Mouse (Mus musculus): ENCODE measurements at regions not wholly inside any gene's neighbourhood (a gene's known extent, or its start where the extent isn't known, plus 50 kb on each side); places are given as distances from the start of the nearest gene placed in this dataset.
"Not testable (repeated sequence)": the region's sequence is repeated elsewhere in the genome, so short reads cannot be mapped to it uniquely, and the experiment has no call there.

GRCm38 (mm10) chr9:4061037-4061436 lies 248.2 kb downstream of the Aasdhppt start:
- intact Hi-C loops (cut with DNase I) = no loop called here
- no peak overlapping the region for H3K4me3 ChIP-seq
- TF ChIP-seq POLR2A (IDR thresholded peaks at IDR 0.05; ENCODE audit: insufficient read depth, low read depth, low read length) = no peak
- TF ChIP-seq EP300 (IDR thresholded peaks at IDR 0.05; ENCODE audit: insufficient read depth, low read depth, low read length) = no peak
- no peak for TF ChIP-seq CTCF (IDR thresholded peaks at IDR 0.05)
- no peak overlapping the region for H3K27ac ChIP-seq
- DNase-seq = no peak
- no peak overlapping the region for H3K9ac ChIP-seq (ENCODE audit: low read depth, low read length)
- H3K4me1 ChIP-seq (ENCODE audit: control insufficient read depth, insufficient read depth, low read length) = no peaks in the 10 kb centered on the region
- H3K36me3 ChIP-seq (ENCODE audit: control insufficient read depth, insufficient read depth, low read length) = no peaks in the 10 kb centered on the region
- no peaks in the 10 kb centered on the region for H3K27me3 ChIP-seq (ENCODE audit: control insufficient read depth, insufficient read depth, low read length)
- H3K79me2 ChIP-seq (replicated peaks; ENCODE audit: control insufficient read depth, insufficient read depth, low read length) = no peaks in the 10 kb centered on the region

GRCm38 (mm10) chr9:4048749-4049148 lies 260.5 kb downstream of the Aasdhppt start:
- H3K79me2 ChIP-seq (replicated peaks; ENCODE audit: control insufficient read depth, insufficient read depth, low read length) = no peaks in the 10 kb centered on the region
- no peaks in the 10 kb centered on the region for H3K4me1 ChIP-seq (ENCODE audit: control insufficient read depth, insufficient read depth, low read length)
- no peaks in the 10 kb centered on the region for H3K36me3 ChIP-seq (ENCODE audit: control insufficient read depth, insufficient read depth, low read length)
- TF ChIP-seq CTCF (IDR thresholded peaks at IDR 0.05) (no peak), POLR2A (IDR thresholded peaks at IDR 0.05; ENCODE audit: insufficient read depth, low read depth, low read length) (no peak), EP300 (IDR thresholded peaks at IDR 0.05; ENCODE audit: insufficient read depth, low read depth, low read length) (no peak)
- no peak overlapping the region for H3K4me3 ChIP-seq
- intact Hi-C loops (cut with DNase I) = no loop called here
- no peak overlapping the region for H3K9ac ChIP-seq (ENCODE audit: low read depth, low read length)
- H3K27me3 ChIP-seq (ENCODE audit: control insufficient read depth, insufficient read depth, low read length) = no peaks in the 10 kb centered on the region
- H3K27ac ChIP-seq = no peak overlapping the region
- DNase-seq = no peak

- DNase-seq = not testable (repeated sequence)
Observed at GRCm38 (mm10) chr9:4047654-4048053, 261.6 kb downstream of the Aasdhppt start.

GRCm38 (mm10) chr9:4040871-4041665 lies 268.2 kb downstream of the Aasdhppt start:
- Histone ChIP-seq H3K36me3 (ENCODE audit: control insufficient read depth, insufficient read depth, low read length) (no peaks in the 10 kb centered on the region), H3K79me2 (replicated peaks; ENCODE audit: control insufficient read depth, insufficient read depth, low read length) (no peaks in the 10 kb centered on the region), H3K9ac (ENCODE audit: low read depth, low read length) (no peak overlapping the region), H3K27ac (no peak overlapping the region), H3K4me1 (ENCODE audit: control insufficient read depth, insufficient read depth, low read length) (no peaks in the 10 kb centered on the region), H3K27me3 (ENCODE audit: control insufficient read depth, insufficient read depth, low read length) (no peaks in the 10 kb centered on the region), H3K4me3 (no peak overlapping the region)
- TF ChIP-seq POLR2A (IDR thresholded peaks at IDR 0.05; ENCODE audit: insufficient read depth, low read depth, low read length) = no peak
- TF ChIP-seq EP300 (IDR thresholded peaks at IDR 0.05; ENCODE audit: insufficient read depth, low read depth, low read length) = no peak
- no peak for TF ChIP-seq CTCF (IDR thresholded peaks at IDR 0.05)
- intact Hi-C loops (cut with DNase I) = no loop called here
- DNase-seq = no peak
- WGBS = 69% methylated on average over 1 of the region's 1 CpGs

More at GRCm38 (mm10) chr9:4047654-4048053, 261.6 kb downstream of the Aasdhppt start:
- H3K27ac ChIP-seq; H3K9ac ChIP-seq (ENCODE audit: low read depth, low read length); H3K27me3 ChIP-seq (ENCODE audit: control insufficient read depth, insufficient read depth, low read length); intact Hi-C loops (cut with DNase I); H3K36me3 ChIP-seq (ENCODE audit: control insufficient read depth, insufficient read depth, low read length); H3K4me1 ChIP-seq (ENCODE audit: control insufficient read depth, insufficient read depth, low read length); H3K4me3 ChIP-seq; H3K79me2 ChIP-seq (replicated peaks; ENCODE audit: control insufficient read depth, insufficient read depth, low read length): not testable (repeated sequence)
- 40% methylated on average over 1 of the region's 1 CpGs for WGBS

GRCm38 (mm10) chr9:4027181-4027580 lies 282.1 kb downstream of the Aasdhppt start:
- intact Hi-C loops (cut with DNase I); H3K4me3 ChIP-seq; H3K4me1 ChIP-seq (ENCODE audit: control insufficient read depth, insufficient read depth, low read length); H3K79me2 ChIP-seq (replicated peaks; ENCODE audit: control insufficient read depth, insufficient read depth, low read length); H3K27ac ChIP-seq; H3K36me3 ChIP-seq (ENCODE audit: control insufficient read depth, insufficient read depth, low read length); H3K9ac ChIP-seq (ENCODE audit: low read depth, low read length); H3K27me3 ChIP-seq (ENCODE audit: control insufficient read depth, insufficient read depth, low read length); DNase-seq: not testable (repeated sequence)
- 85% methylated on average over 3 of the region's 3 CpGs for WGBS

GRCm38 (mm10) chr9:4020093-4020492 lies 289.2 kb downstream of the Aasdhppt start:
- intact Hi-C loops (cut with DNase I) = no loop called here
- Histone ChIP-seq H3K27ac (no peak overlapping the region), H3K4me3 (no peak overlapping the region), H3K36me3 (ENCODE audit: control insufficient read depth, insufficient read depth, low read length) (no peaks in the 10 kb centered on the region), H3K9ac (ENCODE audit: low read depth, low read length) (no peak overlapping the region), H3K79me2 (replicated peaks; ENCODE audit: control insufficient read depth, insufficient read depth, low read length) (no peaks in the 10 kb centered on the region), H3K4me1 (ENCODE audit: control insufficient read depth, insufficient read depth, low read length) (no peaks in the 10 kb centered on the region), H3K27me3 (ENCODE audit: control insufficient read depth, insufficient read depth, low read length) (no peaks in the 10 kb centered on the region)
- DNase-seq = no peak
- TF ChIP-seq EP300 (IDR thresholded peaks at IDR 0.05; ENCODE audit: insufficient read depth, low read depth, low read length) = no peak
- no peak for TF ChIP-seq POLR2A (IDR thresholded peaks at IDR 0.05; ENCODE audit: insufficient read depth, low read depth, low read length)
- TF ChIP-seq CTCF (IDR thresholded peaks at IDR 0.05) = no peak
- 36% methylated on average over 2 of the region's 2 CpGs for WGBS
